Mouse (Mus musculus) thymus, adult 2 months (tissue): ENCODE measurements around the gene Shank2.

Source experiments
- CTCF ChIP-seq: fragments of 200-500 bp; IDR thresholded peaks from 2 replicates; pipeline ENCODE4 v1.5.1; 2012; ENCODE audit warnings: mild to moderate bottlenecking, control low read depth, low read length, moderate library complexity, borderline replicate concordance; ENCODE audit not compliant: control insufficient read depth, poor library complexity, insufficient read depth; ENCODE audit errors: extremely low read depth
- POLR2A ChIP-seq: fragments of 200-500 bp; IDR thresholded peaks from 2 replicates; pipeline ENCODE4 v1.6.1; 2012; ENCODE audit warnings: mild to moderate bottlenecking, low read length, control low read depth, moderate library complexity; ENCODE audit not compliant: control insufficient read depth, poor library complexity, insufficient read depth; ENCODE audit errors: extremely low read depth

GRCm38 (mm10) chr7:144055188-144055587, 53.5 kb downstream of the Shank2 start:
- TF ChIP-seq CTCF (no peak), POLR2A (no peak)
